Mouse (Mus musculus) liver, adult 2 months (tissue): ENCODE results near the gene Ttll10. TPM values are rescaled to one million over a fixed set of nuclear protein-coding genes. Genes with fewer than 3 reads are reported as not detected.

ENCODE experiments used
- DNase-seq: peaks from one replicate; pipeline ENCODE4 v3.0.0-alpha.2; 2011; ENCODE audit warnings: low read depth, low spot score; ENCODE audit errors: extremely low read depth
- H3K27ac ChIP-seq: fragments of 200-500 bp; replicated peaks from 2 replicates; pipeline ENCODE4 v1.5.1; 2012; ENCODE audit warnings: low read depth, mild to moderate bottlenecking, control low read depth, inconsistent platforms, low read length; ENCODE audit not compliant: insufficient read depth
- H3K27me3 ChIP-seq: fragments of 200-500 bp; 2 replicates; pipeline ENCODE4 v1.6.1; 2012; ENCODE audit warnings: mild to moderate bottlenecking, moderate library complexity, low read length, inconsistent platforms; ENCODE audit not compliant: control insufficient read depth, insufficient read depth
- H3K36me3 ChIP-seq: fragments of 200-500 bp; 2 replicates; pipeline ENCODE4 v1.6.1; 2012; ENCODE audit warnings: low read length, inconsistent platforms; ENCODE audit not compliant: control insufficient read depth, insufficient read depth
- H3K4me1 ChIP-seq: fragments of 200-500 bp; 2 replicates; pipeline ENCODE4 v1.6.1; 2011; ENCODE audit warnings: low read length; ENCODE audit not compliant: control insufficient read depth, insufficient read depth
- H3K4me3 ChIP-seq: fragments of 200-500 bp; 2 replicates; pipeline ENCODE4 v1.5.1; 2011; ENCODE audit warnings: low read depth, mild to moderate bottlenecking, control low read depth, low read length, moderate library complexity; ENCODE audit not compliant: insufficient read depth
- H3K79me2 ChIP-seq: fragments of 200-500 bp; 2 replicates; pipeline ENCODE4 v1.6.1; 2012; ENCODE audit warnings: inconsistent platforms, mild to moderate bottlenecking, low read length, moderate library complexity; ENCODE audit not compliant: control insufficient read depth, insufficient read depth
- H3K9ac ChIP-seq: fragments of 200-500 bp; 2 replicates; pipeline ENCODE4 v1.6.1; 2012; ENCODE audit warnings: low read depth, mild to moderate bottlenecking, control low read depth, inconsistent platforms, low read length
- CTCF ChIP-seq: fragments of 200-500 bp; IDR thresholded peaks from 2 replicates; pipeline ENCODE4 v1.5.1; 2011; ENCODE audit warnings: low read depth, low read length, control low read depth
- POLR2A ChIP-seq: fragments of 200-500 bp; IDR thresholded peaks from 2 replicates; pipeline ENCODE4 v1.6.1; 2011; ENCODE audit warnings: low read length, control low read depth; ENCODE audit not compliant: insufficient read depth; ENCODE audit errors: extremely low read depth
- WGBS: fragments of 180-500 bp; shearing (Covaris S2); methylation state at CpG from one replicate; pipeline ENCODE4 v1.1.7; 2018; 5-methylcytosine and 5-hydroxymethylcytosine counted together
- polyA plus RNA-seq: library from polyadenylated mRNA; depleted of rRNA; stranded (reverse); fragments of >200 nt; gene quantifications from 2 replicates; pipeline ENCODE4 v1.2.3, GENCODE M21; 2012
- total RNA-seq: library from RNA; depleted of rRNA; stranded (reverse); fragments of >200 nt; gene quantifications from 2 replicates; pipeline ENCODE4 v1.2.3, GENCODE M21; 2014

Gene Ttll10
- total and polyA plus RNA-seq, 2 experiments: 0.12 to 0.37 TPM

DNA sequence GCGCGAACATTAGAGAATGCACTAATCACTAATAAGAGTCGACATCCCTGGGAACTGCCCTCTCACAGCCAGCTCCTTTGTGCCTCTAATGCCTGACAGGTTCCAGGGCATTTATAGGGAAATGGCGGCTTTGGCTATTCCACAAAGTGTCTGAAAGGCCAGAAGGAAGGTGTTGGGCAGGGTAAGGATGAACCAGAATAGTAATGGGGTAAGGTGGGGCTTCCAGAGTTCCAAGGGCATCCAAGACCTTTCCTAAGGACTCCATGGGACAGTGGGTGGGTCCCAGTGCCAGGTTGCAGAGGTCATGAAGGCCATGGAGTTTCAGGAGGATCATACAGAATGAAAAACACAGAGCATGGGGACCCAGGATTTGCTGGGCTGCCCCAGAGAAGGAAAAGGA is 24.9 kb downstream of the Ttll10 start:
- TF ChIP-seq POLR2A (no peak), CTCF (no peak)
- H3K79me2 ChIP-seq: peaks cover 4% of the 10 kb centered on the region; the same call in 1 of the 2 replicates
- H3K9ac ChIP-seq: no peak overlapping the region
- 93% methylated on average over 4 of the region's 4 CpGs for WGBS
- no peak overlapping the region for H3K27ac ChIP-seq
- H3K4me3 ChIP-seq: no peak overlapping the region
- H3K4me1 ChIP-seq: peaks cover 18% of the 10 kb centered on the region
- no peaks in the 10 kb centered on the region for H3K27me3 ChIP-seq
- no peak for DNase-seq
- H3K36me3 ChIP-seq: no peaks in the 10 kb centered on the region

DNA sequence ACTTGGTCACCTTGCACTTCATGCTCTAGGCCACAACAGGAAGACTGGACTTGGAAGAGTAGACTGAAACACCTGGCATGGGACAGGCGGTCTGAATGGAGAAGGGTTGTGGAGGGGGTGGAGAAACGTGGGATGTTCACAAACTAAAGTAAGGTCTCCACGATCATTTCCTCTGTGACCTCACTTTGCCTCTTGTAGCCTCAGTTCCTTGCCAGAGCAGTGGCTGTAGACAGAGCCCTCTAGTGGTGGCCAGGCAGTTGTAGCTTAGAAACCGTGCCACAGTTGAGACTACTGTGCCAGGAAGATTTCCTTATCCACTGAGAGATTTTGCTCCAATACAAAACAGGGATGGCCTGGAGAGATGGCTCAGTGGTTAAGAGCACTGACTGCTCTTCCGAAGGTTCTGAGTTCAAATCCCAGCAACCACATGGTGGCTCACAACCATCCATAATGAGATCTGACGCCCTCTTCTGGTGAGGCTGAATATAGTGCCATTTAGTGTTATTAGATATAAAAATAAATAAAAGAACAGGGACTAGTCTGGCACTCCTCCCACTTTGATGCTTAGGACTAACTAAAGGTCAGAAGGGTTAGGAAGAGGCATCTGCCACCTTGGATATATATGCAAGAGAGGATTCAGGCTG is 25.6 kb downstream of the Ttll10 start:
- H3K4me1 ChIP-seq: peaks cover 18% of the 10 kb centered on the region
- no peak overlapping the region for H3K9ac ChIP-seq
- H3K79me2 ChIP-seq: peaks cover 4% of the 10 kb centered on the region; the same call in 1 of the 2 replicates
- H3K36me3 ChIP-seq: no peaks in the 10 kb centered on the region
- H3K27me3 ChIP-seq: no peaks in the 10 kb centered on the region
- no peak overlapping the region; the same call in 1 of the 2 replicates for H3K27ac ChIP-seq
- peak; percentile 61 for DNase-seq
- no peak overlapping the region; the same call in 1 of the 2 replicates for H3K4me3 ChIP-seq
- peak; percentile 76 for TF ChIP-seq CTCF
- TF ChIP-seq POLR2A: no peak
- WGBS: 40% methylated on average over 6 of the region's 6 CpGs

DNA sequence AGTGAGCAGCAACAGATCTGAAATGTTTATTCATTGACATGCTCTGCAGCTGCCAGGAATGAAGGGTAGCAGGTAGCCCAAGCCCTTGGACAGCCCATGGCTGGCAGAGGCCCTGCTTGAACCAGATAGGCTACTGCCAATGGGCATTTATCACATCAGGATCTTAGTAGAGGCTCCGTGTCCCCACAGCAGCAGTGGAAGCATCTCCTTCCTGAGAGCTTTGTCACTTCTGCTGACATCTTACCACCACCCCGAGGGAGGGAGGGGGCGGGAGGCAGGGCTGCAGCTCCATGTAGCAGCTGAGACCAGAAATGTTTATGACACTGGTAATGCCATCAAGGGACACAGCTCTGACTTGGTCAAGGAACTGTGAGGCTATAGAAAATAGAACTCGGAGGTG is 26.4 kb downstream of the Ttll10 start:
- TF ChIP-seq CTCF: no peak
- no peak for TF ChIP-seq POLR2A
- peak; percentile 16 for DNase-seq
- peaks cover 4% of the 10 kb centered on the region; the same call in 1 of the 2 replicates for H3K79me2 ChIP-seq
- peak overlapping the region; percentile 85 for H3K27ac ChIP-seq
- no peaks in the 10 kb centered on the region for H3K36me3 ChIP-seq
- H3K4me3 ChIP-seq: no peak overlapping the region
- no peak overlapping the region for H3K9ac ChIP-seq
- 79% methylated on average over 4 of the region's 4 CpGs for WGBS
- peaks cover 18% of the 10 kb centered on the region for H3K4me1 ChIP-seq
- H3K27me3 ChIP-seq: no peaks in the 10 kb centered on the region

DNA sequence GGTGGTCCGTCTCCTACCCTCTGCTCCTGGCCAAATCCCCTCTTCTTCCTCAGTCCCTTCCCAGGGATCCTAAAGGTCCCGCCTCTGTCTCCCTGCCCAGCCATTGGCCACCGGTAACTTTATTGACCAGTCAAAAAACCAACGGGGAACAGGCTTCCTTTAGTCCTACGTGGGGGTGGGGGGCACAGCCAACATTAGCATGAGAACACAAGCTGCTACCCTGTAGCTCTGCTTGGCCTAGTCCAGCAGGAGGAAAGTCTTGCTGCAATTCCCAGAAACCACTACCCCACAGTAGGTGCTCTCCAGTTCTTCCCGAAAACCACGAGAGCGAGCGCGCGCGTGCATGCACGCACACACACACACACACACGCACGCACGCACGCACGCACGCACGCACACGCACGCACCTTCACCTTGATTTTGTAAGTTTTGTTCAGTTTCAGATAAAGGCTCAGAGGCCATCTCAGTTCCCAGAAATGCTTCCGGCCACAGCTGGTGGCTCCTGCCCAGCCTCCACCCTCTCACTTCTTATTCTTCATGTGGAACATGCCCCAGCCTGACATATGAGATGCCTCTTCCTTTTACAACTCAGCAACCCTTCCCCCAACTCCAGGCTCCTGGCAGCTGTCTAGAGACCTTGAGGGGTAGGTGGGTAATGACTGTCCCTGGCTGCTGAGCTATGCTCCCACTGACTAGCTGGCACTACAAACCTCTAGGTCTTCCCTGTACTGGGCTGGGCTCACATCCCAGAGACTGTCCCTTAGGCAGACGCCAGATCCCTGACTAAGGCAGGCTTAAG is 27.4 kb downstream of the Ttll10 start:
- under 1% methylated on average over 24 of the region's 24 CpGs for WGBS

DNA sequence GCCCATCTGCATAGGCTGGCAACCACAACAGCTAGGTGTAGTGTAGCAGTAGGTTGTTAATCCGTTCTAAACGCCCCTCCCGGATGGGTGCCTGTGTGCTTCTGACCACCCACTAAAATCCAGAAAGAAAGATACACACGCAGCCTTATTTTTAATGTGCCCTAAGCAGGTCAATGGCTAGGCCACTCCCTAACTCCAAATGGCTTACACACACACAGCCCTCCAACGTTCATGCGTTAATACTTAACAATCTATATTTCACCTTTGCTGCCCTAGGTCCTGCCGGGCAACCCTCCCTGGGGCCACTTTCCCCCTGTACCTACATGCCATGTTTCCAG is 28.0 kb downstream of the Ttll10 start:
- TF ChIP-seq POLR2A: no peak
- TF ChIP-seq CTCF: no peak
- DNase-seq: no peak
- peak overlapping the region; percentile 83 for H3K9ac ChIP-seq
- WGBS: 9% methylated on average over 7 of the region's 7 CpGs
- no peaks in the 10 kb centered on the region for H3K27me3 ChIP-seq
- H3K79me2 ChIP-seq: peaks cover 4% of the 10 kb centered on the region; the same call in 1 of the 2 replicates
- H3K4me1 ChIP-seq: peaks cover 18% of the 10 kb centered on the region
- no peaks in the 10 kb centered on the region for H3K36me3 ChIP-seq
- peak overlapping the region; percentile 73 for H3K4me3 ChIP-seq
- H3K27ac ChIP-seq: peak overlapping the region; percentile 85

More for the DNA sequence above, 27.4 kb downstream of the Ttll10 start:
- H3K79me2 ChIP-seq: peaks cover 4% of the 10 kb centered on the region; the same call in 1 of the 2 replicates
- TF ChIP-seq CTCF (no peak), POLR2A (no peak)
- H3K9ac ChIP-seq: peak overlapping the region; percentile 83
- H3K4me1 ChIP-seq: peaks cover 18% of the 10 kb centered on the region
- peak overlapping the region; percentile 85 for H3K27ac ChIP-seq
- H3K4me3 ChIP-seq: peak overlapping the region; percentile 73
- peak; percentile 86 for DNase-seq
- no peaks in the 10 kb centered on the region for H3K27me3 ChIP-seq
- H3K36me3 ChIP-seq: no peaks in the 10 kb centered on the region
